Mouse (Mus musculus) regulatory T cell (primary cell): Measurements from ENCODE around the gene Clic5.

Experiments used
- in situ Hi-C: fragments of 300-600 bp; cut with MboI, MseI; formaldehyde crosslinking; loops from one replicate; pipeline ENCODE4 v1.15.1; 2025; ENCODE audit warnings: high pct_unique_total_duplicates

Gene Clic5

GRCm38 (mm10) chr17:44190246-44190645 is 1.9 kb downstream of the Clic5 start:
- in situ Hi-C loops: no loop called here

DNA sequence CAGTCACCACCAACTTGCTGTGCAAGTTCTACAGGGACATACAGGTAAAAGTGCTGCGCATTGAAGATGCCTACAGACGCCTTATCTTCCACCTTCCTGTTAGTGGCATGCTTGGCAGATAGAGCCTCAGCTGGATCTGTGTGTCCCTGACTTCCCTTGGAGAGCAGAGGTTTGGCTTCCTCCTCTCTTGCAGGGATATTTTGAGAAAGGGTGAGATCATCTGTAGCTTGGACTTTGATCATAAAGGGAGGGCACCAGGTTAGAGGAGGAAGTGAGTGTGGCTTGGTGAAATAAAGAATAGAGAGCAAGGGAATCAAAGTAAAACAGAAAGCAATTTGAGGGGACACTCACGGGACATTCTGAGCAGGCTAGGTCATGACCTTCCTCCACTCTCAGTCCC is 4.6 kb downstream of the Clic5 start:
- in situ Hi-C loops: no loop called here

DNA sequence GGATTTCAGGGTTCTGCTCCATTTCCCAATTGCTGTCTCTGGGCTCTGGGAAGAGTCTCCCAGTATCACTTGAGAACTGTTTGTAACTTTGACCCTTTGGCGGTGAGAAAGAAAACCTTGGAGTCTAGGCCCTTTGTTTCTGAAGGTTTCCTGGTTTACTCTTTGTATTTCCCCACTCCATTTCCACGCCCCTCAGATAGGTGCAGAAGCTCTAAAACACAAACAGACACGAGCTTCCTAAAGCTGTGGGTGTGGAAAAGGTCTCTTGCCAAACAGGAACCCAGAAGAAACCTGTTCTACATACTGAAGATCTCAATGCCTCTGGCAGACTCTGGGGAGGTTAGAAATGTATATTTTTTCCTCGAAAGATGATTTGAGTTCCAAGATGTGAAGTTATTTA is 10.8 kb downstream of the Clic5 start:
- in situ Hi-C loops: no loop called here

DNA sequence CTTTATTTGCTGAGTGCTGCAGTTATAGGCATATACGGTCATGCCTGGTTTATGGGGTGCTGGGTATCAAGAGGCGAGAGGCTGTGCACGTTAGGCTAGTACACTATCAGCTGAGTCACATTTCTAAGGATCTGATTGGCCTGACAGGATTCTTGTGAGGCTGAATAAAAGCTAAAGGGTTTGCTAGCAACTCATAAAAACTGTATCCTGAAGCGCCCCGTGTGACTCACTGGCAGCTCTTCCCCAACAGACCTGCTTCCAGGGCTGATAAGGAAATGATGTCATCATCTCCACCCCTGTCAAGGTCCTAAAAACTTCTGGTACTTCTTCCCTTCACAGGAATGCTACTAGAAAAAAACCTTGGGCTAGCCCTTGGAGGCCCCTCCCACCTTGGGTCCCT is 14.6 kb downstream of the Clic5 start:
- in situ Hi-C loops: no loop called here

DNA sequence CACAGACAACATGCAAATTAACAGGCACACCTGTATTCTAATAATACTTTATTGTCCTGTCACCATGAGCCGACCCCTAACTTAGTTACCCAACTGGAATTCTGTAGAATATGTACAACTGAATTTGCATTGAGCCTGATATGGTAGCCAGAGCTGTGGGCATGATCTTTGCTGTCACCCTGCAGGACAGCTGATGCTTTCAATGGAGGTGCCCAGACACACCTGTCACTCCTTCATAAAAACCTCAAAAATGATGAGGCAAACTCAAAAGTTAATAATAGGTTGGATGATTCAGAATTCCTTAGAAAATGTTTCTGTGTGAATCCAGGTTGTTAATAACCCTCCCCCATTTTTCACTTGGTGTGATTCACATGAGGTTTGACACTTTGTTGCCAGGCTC is 16.4 kb downstream of the Clic5 start:
- in situ Hi-C loops: no loop called here

DNA sequence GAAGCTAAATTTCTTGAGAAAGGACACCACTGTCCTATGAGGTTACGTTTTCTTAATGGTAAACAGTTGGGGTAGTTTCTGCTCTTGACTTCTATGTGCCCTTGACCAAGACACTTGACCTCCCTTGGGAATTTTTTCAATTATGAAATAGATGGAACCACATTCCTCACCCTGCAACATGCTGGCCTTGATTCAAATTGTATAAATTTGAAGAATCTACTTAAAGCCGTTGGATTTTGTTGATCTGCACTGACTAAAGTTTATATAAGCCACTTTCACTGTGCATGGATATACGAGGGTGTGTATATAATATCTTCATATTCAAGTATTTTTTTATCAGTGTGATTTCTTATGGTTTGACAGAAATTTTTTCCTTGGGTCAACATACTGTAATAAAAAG is 17.2 kb downstream of the Clic5 start:
- in situ Hi-C loops: no loop called here

- in situ Hi-C loops: no loop called here
These were observed 20.5 kb downstream of the Clic5 start for GRCm38 (mm10) chr17:44208900-44209299.

DNA sequence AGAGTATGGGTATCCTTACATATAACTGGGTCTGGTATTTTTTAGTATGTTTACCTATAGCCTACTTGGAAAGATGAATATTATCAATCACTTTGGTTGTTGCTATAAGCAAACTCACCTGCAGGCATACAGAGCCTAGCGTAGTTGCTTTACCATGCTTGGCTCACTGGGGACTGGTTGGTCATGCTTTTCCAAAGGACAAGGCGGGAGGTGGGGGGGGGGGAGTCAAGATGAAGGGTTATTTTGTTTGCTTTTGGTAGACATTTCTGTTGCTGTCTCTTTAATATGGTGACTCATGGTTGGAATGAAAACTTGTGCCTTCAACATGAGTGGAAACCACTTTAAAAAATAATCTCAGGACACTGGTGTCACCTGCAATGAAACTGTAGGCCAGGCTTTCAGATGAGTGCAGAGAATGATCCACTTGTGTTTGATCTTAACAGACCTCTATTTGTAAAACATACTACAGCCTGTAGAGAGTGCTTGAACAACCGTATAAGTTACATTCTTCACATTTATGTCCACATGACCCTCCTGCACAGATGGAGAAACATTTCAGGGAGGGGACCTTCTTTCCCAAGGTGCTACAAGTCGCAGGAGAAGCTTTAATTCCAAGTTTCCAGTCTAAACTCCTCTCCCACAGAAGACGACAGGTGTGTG is 24.7 kb downstream of the Clic5 start:
- in situ Hi-C loops: no loop called here

GRCm38 (mm10) chr17:44215196-44215799 is 26.9 kb downstream of the Clic5 start:
- in situ Hi-C loops: no loop called here

DNA sequence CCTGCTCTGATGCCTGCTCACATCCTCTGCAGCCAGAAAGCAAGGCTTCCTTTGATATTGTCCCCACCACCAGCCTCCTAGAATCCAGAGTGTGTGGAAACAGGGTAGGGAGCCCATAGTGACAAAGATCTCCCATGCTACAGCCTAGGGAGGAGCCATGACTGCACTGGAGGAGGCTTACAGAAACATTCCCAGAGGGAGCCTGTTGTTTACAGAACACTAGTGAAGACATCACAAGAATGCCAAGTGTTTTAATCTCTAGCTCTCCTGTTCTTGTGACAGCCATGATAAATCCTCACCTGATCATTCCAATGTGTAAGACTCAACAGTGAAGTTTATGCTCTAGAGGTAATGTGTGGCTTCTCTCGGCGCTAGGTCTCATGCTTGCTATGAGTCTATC is 28.8 kb downstream of the Clic5 start:
- in situ Hi-C loops: no loop called here

DNA sequence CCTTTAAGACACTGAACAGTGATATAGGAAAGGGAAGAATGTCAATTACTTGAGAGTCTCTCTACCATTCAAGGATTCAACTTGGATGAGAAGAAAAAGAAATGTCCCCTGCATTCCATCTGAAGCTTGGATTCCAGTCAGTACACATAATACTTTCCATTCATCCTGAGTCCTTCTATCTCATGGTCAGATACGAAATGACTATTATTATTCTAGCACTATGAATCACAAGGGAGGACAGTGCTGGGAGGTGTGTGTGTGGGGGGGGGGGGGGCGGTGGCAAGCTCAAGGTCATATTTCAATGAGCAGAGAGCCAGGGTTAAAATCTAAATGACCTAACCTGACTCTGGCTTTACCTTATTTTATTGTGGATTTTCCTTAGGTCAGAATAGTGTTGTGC is 31.6 kb downstream of the Clic5 start:
- in situ Hi-C loops: no loop called here

GRCm38 (mm10) chr17:44228428-44228827 is 40.0 kb downstream of the Clic5 start:
- in situ Hi-C loops: no loop called here

GRCm38 (mm10) chr17:44230083-44230482 is 41.7 kb downstream of the Clic5 start:
- in situ Hi-C loops: no loop called here

DNA sequence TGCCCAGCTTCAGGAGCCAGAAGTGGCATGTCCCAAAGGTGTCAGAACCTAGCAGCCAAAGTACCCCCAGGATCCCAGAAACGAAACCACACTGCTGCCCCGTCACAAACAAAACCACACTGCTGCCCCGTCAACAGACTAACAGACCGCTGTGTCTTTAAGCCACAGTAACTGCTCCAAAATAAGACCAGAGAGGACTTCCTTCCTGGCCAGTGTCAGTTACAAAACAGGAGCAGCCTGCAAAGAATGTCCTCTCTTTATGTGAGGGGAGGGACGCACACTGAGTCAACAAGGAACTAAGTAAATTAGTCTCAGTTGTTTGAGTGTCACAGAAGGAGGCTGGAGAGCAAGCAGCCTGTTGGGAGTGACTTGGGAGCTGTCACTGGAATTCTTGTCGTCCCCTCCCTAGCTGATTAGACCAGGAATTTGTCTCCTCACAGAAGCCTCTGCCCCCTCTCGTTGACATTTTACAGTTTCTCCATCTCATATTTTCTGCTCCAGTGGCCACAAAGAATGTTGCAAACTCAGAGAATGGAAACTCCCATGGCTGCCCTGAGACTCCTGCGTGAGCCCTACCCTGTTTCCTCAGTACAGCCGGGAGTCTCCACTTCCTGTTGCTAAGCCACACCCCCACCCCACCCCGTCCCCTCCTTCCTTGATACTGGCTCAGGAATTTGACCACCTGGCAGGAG is 50.8 kb downstream of the Clic5 start:
- in situ Hi-C loops: no loop called here

DNA sequence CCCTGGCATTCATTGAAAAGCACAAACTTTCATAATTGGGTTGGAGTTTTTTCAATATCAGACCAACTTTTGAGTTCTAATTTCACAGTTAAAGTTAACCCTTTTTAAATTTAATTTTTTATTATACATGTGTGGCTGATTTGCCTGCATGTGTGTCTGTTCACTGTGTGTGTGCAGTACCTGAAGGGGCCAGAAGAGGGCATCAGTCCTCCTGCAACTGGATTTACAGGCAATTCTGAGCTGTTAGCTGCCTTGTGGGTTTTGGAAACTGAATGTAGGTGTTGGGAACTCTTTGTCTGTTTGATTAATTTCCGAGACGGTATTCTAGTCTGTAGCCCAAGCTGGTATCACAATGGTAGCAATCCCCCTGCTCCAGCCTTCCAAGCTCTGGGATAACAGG is 52.4 kb downstream of the Clic5 start:
- in situ Hi-C loops: no loop called here

- in situ Hi-C loops: no loop called here
These were observed 55.7 kb downstream of the Clic5 start for GRCm38 (mm10) chr17:44244096-44244495.

DNA sequence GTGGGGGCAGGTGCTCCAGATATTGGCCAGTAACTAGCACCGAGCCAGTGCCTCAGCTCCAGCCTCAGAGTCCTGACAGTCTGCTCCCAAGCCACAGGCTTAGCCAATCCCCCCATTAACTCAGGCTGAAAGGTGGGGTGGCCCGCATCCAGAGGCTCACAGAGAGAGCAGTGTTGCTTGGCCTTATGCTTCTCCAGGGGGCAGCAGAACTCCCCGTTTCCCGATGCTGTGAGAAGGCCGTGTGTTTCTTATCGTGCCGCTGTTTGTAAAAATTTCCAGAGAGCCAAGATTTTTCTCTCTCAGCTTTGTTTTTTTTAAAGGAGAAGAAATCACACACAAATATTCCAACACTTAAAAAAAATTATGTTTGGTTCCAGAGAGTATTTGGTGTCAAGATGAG is 56.2 kb downstream of the Clic5 start:
- in situ Hi-C loops: no loop called here

DNA sequence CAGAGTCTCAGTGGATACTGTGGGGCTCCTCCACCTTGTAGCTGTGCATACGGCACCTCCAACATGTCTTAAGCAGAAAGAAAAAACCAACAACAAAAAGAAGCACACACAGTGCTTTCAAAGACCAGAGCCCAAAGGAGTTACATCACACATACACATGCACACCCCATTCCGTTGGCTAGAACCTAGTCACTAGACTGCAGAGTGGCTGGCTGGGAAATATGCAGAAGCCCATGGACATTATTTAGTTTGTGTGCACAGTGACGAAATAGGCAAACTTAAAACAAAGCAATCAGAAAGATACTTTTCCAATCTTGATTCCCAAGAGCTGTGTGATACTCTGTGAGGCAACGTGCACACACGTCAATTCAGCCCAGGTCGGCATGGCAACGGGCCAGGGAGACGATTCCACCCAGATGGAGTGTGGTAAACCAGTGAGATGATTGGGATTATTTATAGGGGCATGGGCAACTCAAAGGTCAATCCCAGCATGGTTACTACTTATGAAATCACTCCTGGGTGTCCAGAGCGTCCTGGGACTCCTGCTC is 57.8 kb downstream of the Clic5 start:
- in situ Hi-C loops: no loop called here

- in situ Hi-C loops: no loop called here
These were observed 61.2 kb downstream of the Clic5 start for GRCm38 (mm10) chr17:44249544-44249943.

DNA sequence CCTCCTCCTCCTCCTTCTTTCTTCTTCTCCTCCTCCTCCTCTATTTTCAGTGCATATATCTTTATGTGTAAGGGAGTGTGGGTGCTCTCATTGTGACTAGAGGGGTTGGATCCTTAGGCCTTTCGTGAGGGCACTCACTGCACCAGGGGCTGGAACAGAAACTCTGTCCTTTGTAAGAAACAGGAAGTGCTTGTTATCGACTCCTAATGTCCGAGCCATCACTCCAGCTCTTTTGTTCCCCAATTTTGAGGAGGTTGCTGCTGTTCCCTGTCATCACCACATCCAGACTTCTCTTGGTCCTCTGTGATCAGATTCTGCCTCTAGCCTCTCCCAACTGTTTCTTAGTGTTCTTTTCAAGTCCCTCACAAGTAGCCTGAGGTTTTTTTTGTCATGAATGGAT is 64.3 kb downstream of the Clic5 start:
- in situ Hi-C loops: no loop called here

DNA sequence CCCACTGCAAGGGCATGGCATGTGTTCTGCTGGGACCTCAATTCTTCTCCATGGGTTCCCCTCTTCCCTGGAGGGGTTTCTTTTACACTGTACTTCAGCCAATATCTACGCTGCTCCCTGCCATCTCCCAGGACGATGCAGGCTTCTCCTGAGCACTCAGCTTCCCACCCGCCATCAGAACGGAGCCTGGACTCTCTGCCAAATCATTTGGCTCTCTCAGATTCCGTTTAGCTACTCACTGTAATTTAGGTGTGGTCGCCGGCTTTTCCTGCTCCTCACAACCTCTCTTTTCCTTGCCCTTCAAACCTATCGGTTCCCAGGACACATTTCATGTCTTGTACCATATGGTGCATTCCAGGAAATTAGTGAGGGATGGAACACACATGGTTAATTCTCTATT is 66.3 kb downstream of the Clic5 start:
- in situ Hi-C loops: loop anchor here (5.0 kb wide), 1 partner anchor 97 kb away; no protein-coding TSS in a partner anchor

DNA sequence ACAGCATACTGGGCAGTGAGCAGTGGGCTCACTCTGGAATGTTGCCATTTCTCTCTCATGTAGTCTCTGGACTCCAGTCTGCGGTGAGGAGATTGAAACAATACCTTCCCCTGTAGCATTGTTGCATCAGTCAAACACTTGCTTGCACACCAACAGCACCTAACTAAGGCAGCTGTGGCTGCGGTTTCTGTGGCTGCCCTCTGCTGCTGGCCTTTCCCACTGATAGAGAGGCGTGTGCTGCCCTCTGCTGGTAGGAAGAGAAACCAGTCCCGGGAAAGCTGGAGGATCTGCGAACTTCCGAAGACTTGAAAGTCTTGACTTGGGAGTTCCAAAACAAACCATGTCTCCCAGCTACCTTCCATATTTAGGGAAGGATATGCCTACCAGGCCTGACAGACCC is 68.2 kb downstream of the Clic5 start:
- in situ Hi-C loops: loop anchor here (5.0 kb wide), 1 partner anchor 99 kb away; no protein-coding TSS in a partner anchor

DNA sequence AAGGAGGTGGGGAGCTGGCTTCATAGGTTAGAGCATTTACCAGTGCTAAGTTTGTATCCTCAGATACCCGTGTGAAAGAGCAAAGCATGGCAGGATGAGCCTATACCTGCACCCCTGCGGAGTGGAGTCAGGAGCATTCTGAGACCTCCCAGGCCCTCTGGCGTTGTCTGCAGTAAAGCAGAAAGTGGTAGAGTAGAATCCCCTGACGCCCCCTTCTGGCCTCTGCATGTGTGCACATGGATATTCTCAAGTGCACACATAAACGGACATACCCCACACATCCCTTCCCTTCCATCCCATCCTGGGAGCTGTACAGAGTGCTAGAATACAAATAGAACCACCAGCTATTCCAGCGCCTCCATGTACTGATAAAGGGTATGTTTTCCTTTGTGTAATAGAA is 70.9 kb downstream of the Clic5 start:
- in situ Hi-C loops: loop anchor here (5.0 kb wide), 1 partner anchor 102 kb away; no protein-coding TSS in a partner anchor
